Mouse (Mus musculus): Measurements from ENCODE around the gene Cd72.

Gene Cd72

DNA sequence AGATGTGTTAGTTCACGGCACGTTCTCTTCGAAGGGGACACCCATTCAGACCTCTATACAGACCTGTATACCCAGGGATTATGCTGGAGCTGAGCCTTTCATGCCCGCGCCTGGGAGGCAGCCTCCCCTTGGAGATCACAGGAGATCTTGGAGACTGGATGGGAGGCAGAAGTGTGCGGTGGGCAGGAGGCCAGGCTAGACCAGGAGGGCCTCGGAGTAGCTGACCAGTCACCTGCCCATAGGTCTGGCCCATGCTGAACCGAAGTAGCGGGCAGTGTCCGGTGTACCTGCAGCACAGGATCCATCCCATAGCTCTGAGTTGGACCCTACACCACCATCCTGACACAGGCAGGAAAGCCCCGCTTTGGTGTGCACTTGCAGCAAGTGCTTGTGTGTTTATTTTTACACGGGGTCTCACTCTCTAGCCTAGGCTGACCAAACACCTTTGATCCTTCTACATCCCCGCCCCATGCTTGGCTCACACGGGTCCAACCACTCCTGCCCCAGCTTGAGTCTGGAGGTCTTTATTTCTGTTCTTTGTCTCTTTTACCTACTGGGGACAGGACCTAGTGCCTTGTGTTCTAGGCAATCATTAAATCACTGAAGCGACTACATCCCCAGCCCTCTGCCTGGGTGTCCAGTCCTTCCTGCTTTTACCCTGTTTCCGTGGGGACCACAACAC, 26.1 kb downstream of the Cd72 start:
- DNase-seq (ENCODE audit: low read depth, low spot score): no peak

DNA sequence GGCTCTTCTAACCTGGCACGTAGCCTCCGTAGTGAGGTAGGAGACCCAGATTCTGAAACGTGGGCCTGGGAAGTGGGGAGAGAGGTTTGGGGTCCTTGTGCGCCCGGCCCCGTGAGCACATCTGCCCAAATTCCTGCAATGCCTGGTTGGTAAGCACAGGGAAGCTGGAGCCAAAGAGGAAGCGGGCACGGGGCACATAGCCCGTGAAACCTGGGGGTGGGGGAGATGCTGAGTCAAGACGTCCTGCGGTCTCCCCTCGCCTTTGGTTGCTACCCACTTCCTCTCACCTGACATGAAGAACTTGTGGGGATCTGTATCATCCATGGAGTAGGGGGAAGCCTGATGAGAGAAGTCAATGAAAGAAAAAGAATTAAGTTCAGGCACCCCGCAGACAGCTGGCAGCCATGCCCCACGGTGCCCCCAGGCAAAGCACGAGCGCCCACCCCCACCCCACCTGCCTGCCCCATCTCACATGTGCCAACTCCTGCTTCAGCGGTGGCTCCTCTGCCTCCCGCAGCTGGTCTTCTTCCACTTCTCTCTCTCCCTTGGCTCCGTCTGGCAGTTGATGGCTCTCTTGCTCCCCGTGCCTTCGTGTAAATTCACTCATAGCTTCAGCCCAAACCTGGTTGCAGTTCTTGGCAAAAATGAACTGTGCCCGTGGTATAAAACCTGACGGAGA, 26.8 kb downstream of the Cd72 start:
- DNase-seq (ENCODE audit: low read depth, low spot score): peak; percentile 72

DNA sequence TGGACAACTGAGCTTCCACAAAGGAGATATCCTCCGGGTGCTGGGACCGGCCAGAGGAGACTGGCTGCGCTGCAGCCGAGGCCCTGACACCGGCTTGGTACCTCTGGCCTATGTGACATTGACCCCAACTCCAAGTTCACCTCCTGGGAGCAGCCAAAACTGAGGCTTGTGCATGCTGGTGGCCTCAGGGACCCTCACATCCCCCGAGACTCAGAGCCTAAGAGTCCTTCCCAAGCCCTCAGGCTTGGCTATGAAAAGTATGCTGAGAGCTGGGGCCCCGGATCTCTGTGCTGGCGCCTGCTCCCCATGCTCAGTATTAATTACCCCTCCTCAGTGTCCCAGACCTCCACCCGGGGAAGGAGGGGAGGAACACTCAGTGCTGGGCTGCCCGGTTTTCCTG, 27.9 kb downstream of the Cd72 start:
- DNase-seq (ENCODE audit: low read depth, low spot score): no peak

DNA sequence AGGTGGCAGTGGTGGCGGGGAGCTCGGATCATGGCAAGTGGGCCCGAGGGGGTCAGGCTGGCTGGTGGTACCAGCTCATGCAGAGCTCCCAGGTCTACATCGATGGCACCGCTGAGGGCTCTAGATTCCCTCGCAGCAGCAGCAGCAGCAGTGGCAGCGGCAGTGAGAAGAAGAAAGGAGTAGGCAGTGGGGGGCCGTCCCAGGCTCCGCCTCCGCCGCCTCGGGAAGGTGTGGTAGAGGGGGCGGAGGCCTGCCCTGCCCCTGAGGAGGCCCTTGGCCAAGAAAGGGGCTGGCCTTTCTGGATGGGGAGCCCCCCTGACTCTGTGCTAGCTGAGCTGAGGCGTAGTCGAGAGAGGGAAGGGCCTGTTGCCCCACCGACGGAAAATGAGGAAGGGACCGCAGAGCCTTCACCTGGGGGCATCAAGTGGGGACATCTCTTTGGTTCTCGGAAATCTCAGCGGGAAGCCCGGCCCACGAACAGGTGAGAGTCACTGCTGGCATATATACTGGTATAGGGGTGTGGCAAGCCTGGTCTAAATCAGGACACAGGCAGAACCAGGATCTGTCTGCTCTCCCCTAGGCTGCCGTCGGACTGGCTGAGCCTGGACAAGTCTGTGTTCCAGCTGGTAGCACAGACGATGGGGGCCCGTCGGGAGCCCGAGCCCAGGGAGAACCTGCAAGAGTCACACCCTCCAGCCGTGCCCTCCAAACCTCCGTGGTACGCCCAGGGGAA, 28.6 kb downstream of the Cd72 start:
- peak; percentile 47 for DNase-seq (ENCODE audit: low read depth, low spot score)

DNA sequence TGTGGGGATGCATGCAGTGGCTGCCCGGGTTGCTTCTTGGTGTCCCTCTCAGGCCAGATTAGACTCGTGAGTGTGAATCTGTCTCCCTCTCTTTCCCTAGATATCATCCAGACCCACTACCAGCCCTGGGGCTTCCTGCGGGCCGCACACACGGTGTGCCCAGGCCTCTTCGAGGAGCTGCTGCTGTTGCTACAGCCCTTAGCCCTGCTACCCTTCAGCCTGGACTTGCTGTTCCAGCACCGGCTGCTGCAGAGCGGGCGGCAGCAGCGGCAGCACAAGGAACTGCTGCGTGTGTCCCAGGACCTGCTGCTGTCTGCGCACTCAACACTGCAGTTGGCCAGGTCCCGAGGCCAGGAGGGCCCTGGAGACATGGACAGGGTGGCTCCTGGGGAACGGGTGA, 29.2 kb downstream of the Cd72 start:
- DNase-seq (ENCODE audit: low read depth, low spot score): no peak

DNA sequence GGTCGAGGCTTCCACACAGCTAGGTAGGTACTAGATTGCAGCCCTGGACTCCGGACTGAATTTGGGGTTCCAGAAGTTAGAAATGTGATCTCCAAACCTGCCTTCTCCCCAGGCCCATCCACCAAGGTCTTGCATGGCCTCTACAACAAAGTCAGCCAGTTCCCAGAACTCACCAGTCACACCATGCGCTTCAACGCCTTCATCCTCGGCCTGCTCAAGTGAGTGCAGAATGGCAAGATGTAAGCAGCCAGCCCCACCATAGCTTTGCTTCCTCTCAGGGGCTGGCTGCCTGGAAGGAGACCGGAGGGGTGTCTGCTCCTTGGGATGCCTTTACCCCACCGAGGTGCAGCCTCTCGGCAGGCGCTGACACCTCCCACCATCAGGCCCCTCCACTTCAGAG, 30.4 kb downstream of the Cd72 start:
- DNase-seq (ENCODE audit: low read depth, low spot score): no peak

DNA sequence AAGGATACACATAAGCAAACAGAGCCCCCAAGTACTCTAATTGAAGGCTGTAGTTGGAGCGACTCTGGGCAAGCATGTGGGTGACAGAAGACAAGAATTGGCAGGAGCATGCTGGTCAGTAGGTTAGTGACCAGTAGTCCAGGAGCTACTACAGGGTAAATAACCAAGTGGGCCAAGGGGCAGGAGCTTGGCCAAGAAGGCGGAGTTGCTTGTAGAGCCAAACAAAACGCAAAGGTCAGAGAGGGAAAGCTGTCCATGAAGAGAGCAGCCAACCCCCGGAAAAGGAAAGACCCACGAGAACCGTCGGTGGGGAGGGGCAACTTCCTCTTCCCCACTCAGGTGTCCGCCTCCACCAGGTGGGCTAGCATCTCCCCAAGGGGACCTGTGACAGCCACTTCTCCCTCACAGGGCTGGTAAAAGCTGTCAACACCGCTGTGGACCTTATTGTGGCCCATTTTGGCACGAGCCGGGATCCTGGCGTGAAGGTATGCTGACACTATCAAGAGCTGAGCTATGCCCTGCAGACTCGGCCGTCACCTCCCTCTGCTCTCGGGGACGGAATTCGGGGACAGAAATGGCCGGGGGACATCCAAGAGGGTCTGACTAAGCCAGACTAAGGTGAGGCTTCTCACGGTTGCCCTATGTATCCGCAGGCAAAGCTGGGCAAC, 31.0 kb downstream of the Cd72 start:
- DNase-seq (ENCODE audit: low read depth, low spot score): no peak

DNA sequence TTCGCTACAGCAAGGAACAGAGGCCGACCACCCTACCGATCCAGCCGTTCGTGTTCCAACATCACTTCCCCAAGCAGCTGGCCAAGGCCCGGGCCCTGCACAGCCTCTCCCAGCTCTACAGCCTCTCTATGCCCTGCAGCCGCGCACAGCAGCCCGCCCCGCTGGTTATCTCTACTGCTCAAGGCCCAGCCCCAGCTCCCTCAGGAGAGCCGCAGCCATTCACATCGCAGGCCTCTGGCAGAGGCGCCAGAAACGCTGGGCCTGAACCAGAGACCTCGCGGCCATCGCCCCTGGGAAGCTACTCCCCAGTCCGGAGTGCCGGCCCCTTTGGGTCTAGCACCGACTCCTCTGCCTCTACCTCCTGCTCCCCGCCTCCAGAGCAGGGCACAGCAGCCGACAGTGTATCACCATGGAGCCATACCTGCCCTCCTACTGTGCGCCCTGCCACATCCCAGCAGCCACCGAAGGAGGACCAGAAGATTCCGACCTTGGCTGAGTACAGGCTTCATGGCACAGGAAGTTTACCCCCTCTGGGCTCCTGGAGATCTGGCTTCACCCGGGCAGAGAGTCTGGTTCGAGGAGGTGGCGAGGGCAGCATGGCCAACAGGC, 32.7 kb downstream of the Cd72 start:
- no peak for DNase-seq (ENCODE audit: low read depth, low spot score)

DNA sequence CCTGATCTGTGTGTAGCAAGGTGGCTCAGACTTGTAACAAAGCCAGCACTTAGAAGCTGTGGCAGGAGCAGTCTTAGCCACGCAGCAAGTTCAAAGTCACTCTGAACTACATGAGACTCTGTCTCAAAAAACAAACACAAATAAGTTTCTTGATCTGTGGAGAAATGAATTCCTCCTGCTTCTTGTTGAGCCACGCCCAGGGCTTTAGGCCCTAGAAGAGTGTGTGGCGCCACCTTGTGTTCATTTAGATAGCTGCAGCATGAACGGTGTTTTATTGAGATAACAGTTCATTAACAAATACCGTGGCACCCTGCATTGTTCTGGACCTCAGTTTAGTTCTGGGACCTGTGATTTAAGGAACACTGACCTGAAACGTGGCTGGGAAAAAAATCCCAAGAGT, 34.1 kb downstream of the Cd72 start:
- DNase-seq (ENCODE audit: low read depth, low spot score): peak; percentile 83

DNA sequence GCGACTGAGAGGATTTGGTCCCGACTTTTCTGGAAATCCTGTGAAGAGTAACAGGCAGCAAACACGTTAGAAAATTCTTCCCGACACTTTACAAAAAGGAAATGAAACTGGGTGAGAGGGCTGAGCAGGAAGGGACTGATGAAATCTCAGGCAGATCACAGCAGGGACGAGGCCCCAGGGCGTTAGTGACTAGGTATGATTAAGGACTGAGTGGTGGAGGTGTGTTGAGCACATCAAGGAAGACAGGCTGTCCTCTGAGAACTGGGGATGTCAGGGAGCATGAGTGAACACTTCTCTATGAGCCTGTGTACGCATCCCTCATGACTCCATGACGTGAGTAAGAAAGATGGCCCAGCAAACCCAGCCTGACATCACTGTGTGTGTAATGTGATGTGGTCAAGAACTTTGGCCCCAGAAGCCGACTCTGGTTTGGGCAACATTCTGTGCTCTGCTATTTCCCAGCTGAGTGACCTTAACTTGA, 34.6 kb downstream of the Cd72 start:
- DNase-seq (ENCODE audit: low read depth, low spot score): no peak

DNA sequence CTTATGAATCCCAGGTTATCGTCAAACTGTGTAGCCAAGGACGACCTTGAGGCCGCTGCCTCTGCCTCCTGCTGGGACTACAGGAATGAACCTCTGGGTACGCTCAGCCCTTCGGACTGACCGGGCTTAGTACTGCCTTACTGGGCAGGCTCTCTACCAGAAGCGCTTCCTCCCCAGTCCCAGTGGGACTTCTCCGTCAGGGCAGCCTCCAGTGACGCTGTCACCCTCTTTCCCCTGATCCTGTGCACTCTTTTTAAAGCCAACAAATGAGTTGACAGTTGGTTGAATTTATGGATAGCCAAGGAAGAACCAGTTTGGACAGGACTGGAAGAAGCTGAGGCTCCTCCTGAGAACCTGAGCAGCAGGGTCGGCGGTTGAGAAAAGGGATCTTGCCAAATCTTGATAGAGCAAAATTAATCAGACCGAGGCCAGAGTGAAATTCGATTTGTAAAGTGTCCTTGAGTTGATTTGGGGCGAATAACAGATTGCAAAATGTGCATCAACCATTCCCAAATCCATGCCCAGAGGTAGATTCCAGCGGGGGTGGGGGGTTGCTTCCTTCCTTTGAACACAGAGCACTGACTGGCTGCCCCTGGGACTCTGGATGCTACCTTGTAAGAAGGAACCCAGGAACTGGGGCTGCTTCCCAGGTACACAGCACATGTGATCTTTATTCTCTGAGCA, 35.3 kb downstream of the Cd72 start:
- no peak for DNase-seq (ENCODE audit: low read depth, low spot score)

DNA sequence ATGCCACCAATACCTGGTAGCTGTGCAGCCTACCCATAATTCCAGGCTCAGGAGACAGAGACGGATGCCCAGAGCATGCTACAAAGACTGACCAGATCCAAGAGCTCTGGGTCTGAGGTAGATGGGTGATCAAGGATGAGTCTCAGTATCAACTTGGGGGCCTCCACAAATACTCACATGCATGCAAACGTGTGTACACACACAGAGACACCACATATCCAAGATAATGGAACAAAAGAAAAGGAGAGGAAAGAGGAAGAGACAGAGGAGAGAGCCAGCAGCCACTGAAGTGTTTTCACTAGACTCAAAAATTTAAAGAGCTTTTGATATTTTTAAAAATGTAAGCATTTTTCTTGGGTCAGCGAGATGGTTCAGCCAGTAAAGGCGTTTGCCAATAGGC, 36.0 kb downstream of the Cd72 start:
- no peak for DNase-seq (ENCODE audit: low read depth, low spot score)

DNA sequence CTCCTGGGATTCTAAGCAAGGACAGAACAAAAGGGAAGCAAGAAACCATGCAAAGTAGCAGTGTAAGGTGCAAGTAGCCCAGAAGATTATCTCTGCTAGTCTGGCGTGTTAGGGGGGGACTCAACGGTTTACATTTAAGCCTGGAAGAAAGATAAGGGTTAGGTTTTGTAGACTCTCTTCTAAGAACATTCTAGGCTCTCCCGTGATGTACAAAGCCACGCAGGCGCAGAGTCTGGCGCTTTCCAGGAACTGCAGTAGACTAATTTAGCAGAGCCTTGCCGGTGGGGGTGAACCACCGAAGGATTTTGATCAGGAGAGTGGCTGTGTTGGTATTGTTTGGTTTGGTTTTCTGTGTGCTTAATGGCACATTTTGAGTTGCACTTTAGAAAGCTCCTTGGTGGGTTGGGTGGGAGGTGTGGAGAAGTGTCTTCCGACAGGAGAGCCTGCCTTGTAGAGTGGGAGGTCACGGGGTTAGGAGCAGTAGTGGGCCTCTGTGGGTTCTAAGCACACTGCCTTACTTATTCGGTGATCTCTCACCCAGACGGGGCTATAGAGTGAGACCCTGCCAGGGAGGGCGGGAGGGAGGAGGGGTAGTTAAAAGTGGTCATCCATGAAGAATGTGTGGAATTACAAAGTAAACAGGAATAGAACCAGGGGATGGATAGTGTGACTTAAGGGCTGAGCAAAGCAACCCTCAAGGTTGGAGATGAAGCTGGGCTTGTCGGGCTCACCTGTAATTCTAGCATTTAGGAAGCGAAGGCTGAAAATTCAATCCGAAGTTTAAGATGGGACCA, 37.0 kb downstream of the Cd72 start:
- DNase-seq (ENCODE audit: low read depth, low spot score): no peak

DNA sequence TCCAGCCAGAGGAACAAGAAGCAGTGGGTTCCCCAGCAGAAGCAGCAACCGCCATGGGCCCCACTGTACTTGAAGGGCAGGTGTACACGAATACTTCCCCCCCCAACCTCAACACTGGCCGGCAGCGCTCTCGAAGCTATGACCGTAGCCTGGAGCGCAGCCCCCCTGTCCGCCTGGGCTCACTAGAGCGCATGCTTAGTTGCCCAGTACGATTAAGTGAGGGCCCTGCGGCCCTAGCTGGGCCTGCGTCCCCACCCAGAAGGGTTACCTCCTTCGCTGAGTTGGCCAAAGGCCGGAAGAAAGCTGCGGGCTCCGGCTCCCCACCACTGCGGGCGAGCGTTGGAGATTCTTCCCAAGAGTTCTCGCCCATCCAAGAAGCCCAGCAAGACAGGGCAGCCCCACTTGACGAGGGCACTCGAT, 38.3 kb downstream of the Cd72 start:
- no peak for DNase-seq (ENCODE audit: low read depth, low spot score)

DNA sequence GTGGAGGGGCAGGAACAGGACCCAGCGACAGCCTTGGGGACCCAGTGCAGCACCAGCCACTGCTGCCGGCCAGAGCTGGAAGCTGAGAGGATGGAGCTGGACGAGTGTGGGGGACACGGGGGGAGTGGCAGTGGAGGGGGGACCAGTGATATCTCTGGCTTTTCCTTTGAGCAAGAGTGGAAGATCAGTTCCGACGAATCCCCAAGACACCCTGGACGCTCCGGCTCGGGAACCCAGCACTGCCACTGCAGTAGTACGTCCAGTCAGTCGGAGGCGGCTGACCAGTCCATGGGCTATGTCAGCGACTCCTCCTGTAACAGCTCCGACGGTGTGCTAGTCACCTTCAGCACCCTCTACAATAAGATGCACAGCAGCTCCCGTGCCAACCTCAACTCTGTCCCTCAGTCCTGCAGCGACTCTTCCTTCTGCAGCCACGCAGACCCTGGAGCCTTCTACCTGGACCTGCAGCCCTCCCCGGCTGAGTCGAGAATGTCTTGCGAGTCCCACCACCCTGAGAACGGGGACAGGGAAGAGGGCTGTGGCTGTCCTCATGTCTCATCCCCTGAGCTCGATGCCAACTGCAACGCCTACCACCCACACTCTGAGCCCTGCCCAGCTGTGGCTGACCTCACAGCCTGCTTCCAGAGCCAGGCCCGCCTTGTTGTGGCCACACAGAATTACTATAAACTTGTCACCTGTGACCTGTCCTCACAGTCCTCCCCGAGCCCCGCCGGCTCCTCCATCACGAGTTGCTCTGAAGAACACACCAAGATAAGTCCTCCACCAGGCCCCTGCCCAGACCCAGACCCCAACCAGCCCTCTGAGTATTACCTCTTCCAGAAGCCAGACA, 39.0 kb downstream of the Cd72 start:
- DNase-seq (ENCODE audit: low read depth, low spot score): no peak

DNA sequence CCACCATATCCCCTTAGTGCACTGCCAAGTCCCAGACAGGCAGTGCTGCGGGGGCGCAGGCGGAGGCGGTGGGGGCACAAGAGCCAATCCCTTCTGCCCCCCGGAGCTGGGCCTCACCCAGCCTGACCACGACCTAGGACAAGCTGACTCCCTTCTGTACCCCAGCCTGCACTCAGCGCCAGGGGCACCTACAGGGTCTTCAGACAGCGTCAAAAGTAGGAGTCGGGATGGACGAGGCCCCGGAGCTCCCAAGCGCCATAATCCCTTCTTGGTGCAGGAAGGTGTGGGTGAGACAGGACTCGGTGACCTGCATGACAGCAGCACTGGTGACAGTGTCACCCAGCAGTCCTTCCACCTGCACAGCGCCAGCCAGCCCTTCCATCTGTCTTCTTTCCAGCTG, 39.7 kb downstream of the Cd72 start:
- DNase-seq (ENCODE audit: low read depth, low spot score): no peak

DNA sequence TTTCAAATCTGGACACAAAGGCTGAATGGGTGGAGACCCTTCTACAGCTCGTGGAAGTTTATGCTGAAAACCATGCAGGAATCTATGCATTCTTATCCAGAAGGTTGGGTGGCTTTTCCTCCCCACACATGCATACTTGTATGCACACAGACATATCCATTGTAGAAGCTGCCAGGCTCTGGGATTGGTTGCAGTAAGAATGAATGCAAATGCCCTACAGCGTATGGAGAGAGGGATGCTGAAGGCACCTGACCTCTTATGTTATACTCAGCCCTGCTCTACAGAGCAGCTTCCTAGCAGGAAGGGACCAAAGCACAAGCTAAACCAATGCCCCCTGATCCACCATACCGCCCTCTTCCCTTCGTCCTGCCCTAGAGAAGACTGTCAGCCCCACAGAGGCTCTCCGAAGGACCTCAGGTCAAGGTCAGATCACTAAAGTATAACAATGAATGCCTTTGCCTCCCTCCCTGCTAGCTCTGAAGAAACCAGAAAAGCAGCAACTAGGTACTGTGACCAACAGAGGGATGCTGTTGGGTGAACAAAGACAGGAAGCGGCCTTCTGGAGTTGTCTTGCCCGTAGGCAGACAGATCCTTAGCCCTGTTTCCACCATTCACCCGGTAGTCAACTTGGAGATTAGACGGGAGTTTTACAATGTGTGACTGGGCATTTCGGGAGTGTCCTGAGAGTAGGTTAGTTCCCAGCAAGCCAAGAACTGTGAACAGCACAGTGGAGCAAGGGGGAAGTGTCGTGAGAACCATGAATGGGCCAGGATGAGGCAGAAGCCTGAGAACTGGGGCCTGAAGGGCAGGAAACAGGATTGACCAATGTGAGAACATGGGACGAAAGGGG, 47.1 kb downstream of the Cd72 start:
- no peak for DNase-seq (ENCODE audit: low read depth, low spot score)

DNA sequence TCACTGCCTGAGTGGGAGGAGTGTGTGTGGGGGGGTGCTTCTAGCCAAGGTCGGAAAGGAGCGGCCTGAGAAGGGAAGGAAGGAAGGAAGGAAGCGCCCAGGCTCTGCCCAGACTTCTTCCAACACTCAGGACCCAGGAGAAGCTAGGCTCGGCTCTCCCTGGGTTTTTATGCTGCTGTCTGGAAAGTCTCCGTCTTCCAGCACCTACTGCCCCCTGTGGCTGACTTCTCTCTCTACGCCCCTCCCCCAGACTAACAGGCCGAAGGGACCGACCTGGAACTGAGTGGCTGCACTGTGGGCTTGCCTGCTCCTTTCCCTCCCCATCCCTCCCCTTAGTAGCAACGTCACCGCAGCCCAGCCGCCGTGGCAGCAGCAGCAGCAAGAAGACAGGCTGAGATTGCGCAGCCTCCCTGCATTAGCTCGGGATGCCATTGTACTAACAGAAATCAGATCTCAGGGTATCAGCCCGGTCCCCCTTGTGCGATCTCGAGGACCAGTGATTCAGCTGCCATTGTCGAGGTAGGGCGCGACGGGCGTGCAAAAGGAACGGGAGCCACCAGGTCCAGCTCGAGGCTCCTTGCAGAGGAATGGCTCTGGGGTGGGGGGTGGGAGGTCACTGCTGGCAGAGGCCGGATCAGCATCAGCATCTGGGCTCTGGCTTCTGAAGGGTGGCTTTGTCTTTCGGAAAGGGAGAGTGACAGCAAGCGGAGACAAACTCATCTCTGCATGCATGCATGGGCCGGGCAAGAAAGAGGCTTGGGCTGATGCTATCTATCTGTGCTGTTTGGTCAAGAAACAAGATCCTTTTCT, 48.1 kb downstream of the Cd72 start:
- no peak for DNase-seq (ENCODE audit: low read depth, low spot score)
